Mouse (Mus musculus): ENCODE measurements around the gene Rasgrp2. TPM values are rescaled to one million over a fixed set of nuclear protein-coding genes. Genes with fewer than 3 reads are reported as not detected.

Rasgrp2 gene
- polyA plus RNA-seq, 1 experiment, result 0.71 TPM

DNA sequence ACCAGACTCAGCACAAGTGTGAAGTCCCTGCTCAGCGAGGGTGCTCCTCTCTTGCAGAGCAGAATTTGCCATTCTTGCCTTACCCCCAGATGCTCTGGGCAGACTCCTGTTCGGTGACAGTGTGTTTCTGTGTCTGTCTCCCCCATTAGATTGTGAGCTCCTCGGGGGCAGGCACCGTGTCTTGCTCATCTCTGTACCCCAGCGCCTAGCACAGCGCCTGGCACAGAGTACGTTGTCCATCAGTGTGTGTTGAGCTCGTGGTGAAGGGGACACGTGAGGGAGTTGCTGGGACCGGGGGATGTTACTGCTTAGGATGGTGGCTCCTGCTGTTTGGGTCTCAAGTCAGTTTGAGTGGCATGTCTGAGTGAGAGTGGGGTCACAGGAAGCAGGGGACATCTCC, 4.7 kb downstream of the Rasgrp2 start:
- no peak overlapping the region for H3ac ChIP-seq (ENCODE audit: control insufficient read depth, insufficient read length, low read depth)
- H3K79me2 ChIP-seq (ENCODE audit: control insufficient read depth, insufficient read depth), result no peaks in the 10 kb centered on the region
- peaks cover 63% of the 10 kb centered on the region for H3K27me3 ChIP-seq (ENCODE audit: control insufficient read depth, insufficient read depth, insufficient read length)
- no peak overlapping the region for H3K4me3 ChIP-seq (ENCODE audit: insufficient read depth, poor library complexity, severe bottlenecking)
- no peaks in the 10 kb centered on the region for H3K36me3 ChIP-seq (ENCODE audit: control insufficient read depth, insufficient read depth)
- no peaks in the 10 kb centered on the region for H3K79me3 ChIP-seq (ENCODE audit: low read depth)
- TF ChIP-seq CEBPB (IDR thresholded peaks at IDR 0.05; ENCODE audit: low read depth) (no peak), MAX (IDR thresholded peaks at IDR 0.05) (no peak), CTCF (IDR thresholded peaks at IDR 0.05; ENCODE audit: control insufficient read depth, insufficient read depth, insufficient read length) (no peak), MYOG (IDR thresholded peaks at IDR 0.05; ENCODE audit: control insufficient read depth, extremely low read depth, insufficient read length) (no peak), MYOD1 (IDR thresholded peaks at IDR 0.05; ENCODE audit: control insufficient read depth, insufficient read length, low read depth) (no peak), FOSL1 (IDR thresholded peaks at IDR 0.05; ENCODE audit: insufficient read depth, low read length, poor library complexity, severe bottlenecking) (no peak), USF1 (IDR thresholded peaks at IDR 0.05; ENCODE audit: low read depth) (no peak)

- Histone ChIP-seq H3K27me3 (ENCODE audit: control insufficient read depth, insufficient read depth, insufficient read length) (peaks cover 58% of the 10 kb centered on the region), H3K79me2 (ENCODE audit: control insufficient read depth, insufficient read depth) (no peaks in the 10 kb centered on the region), H3ac (ENCODE audit: control insufficient read depth, insufficient read length, low read depth) (no peak overlapping the region), H3K4me3 (ENCODE audit: insufficient read depth, poor library complexity, severe bottlenecking) (no peak overlapping the region), H3K36me3 (ENCODE audit: control insufficient read depth, insufficient read depth) (no peaks in the 10 kb centered on the region), H3K79me3 (ENCODE audit: low read depth) (no peaks in the 10 kb centered on the region)
- TF ChIP-seq MYOG (IDR thresholded peaks at IDR 0.05; ENCODE audit: control insufficient read depth, extremely low read depth, insufficient read length) (no peak), USF1 (IDR thresholded peaks at IDR 0.05; ENCODE audit: low read depth) (peak; percentile 55), CTCF (IDR thresholded peaks at IDR 0.05; ENCODE audit: control insufficient read depth, insufficient read depth, insufficient read length) (no peak)
Observed at GRCm38 (mm10) chr19:6405433-6405832, 6.3 kb downstream of the Rasgrp2 start.

DNA sequence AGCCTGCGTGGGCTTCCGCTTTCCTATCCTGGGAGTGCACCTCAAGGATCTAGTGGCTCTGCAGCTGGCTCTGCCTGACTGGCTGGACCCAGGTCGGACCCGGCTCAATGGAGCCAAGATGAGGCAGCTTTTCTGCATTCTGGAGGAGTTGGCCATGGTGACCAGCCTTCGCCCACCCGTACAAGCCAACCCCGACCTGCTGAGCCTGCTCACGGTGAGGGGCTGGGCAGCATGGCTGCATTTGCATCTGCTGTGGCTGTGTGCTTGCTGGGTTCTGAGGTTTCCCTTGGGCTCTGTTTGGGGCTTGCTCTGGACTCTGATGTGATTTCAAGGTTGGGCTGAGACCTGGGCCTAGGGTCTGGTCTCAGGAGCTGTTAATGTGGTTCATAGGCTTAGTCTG, 8.0 kb downstream of the Rasgrp2 start:
- no peaks in the 10 kb centered on the region for H3K79me3 ChIP-seq (ENCODE audit: low read depth)
- H3K4me3 ChIP-seq (ENCODE audit: insufficient read depth, poor library complexity, severe bottlenecking), result no peak overlapping the region
- H3K36me3 ChIP-seq (ENCODE audit: control insufficient read depth, insufficient read depth), result no peaks in the 10 kb centered on the region
- peaks cover 53% of the 10 kb centered on the region for H3K27me3 ChIP-seq (ENCODE audit: control insufficient read depth, insufficient read depth, insufficient read length)
- H3ac ChIP-seq (ENCODE audit: control insufficient read depth, insufficient read length, low read depth), result no peak overlapping the region
- H3K79me2 ChIP-seq (ENCODE audit: control insufficient read depth, insufficient read depth), result no peaks in the 10 kb centered on the region
- TF ChIP-seq MYOD1 (IDR thresholded peaks at IDR 0.05; ENCODE audit: control insufficient read depth, insufficient read length, low read depth) (no peak), CEBPB (IDR thresholded peaks at IDR 0.05; ENCODE audit: low read depth) (no peak)

- Histone ChIP-seq H3ac (ENCODE audit: control insufficient read depth, insufficient read length, low read depth) (no peak overlapping the region), H3K27me3 (ENCODE audit: control insufficient read depth, insufficient read depth, insufficient read length) (peaks cover 54% of the 10 kb centered on the region), H3K36me3 (ENCODE audit: control insufficient read depth, insufficient read depth) (no peaks in the 10 kb centered on the region), H3K4me3 (ENCODE audit: insufficient read depth, poor library complexity, severe bottlenecking) (no peak overlapping the region), H3K79me3 (ENCODE audit: low read depth) (no peaks in the 10 kb centered on the region), H3K79me2 (ENCODE audit: control insufficient read depth, insufficient read depth) (no peaks in the 10 kb centered on the region)
- TF ChIP-seq MYOG (IDR thresholded peaks at IDR 0.05; ENCODE audit: control insufficient read depth, extremely low read depth, insufficient read length) (no peak), CTCF (IDR thresholded peaks at IDR 0.05; ENCODE audit: control insufficient read depth, insufficient read depth, insufficient read length) (no peak), FOSL1 (IDR thresholded peaks at IDR 0.05; ENCODE audit: insufficient read depth, low read length, poor library complexity, severe bottlenecking) (no peak), USF1 (IDR thresholded peaks at IDR 0.05; ENCODE audit: low read depth) (no peak), MYOD1 (IDR thresholded peaks at IDR 0.05; ENCODE audit: control insufficient read depth, insufficient read length, low read depth) (no peak), CEBPB (IDR thresholded peaks at IDR 0.05; ENCODE audit: low read depth) (no peak), MAX (IDR thresholded peaks at IDR 0.05) (no peak)
Observed at GRCm38 (mm10) chr19:6407816-6408510, 8.8 kb downstream of the Rasgrp2 start.

- Histone ChIP-seq H3K79me3 (ENCODE audit: low read depth) (no peaks in the 10 kb centered on the region), H3K4me3 (ENCODE audit: insufficient read depth, poor library complexity, severe bottlenecking) (no peak overlapping the region), H3K36me3 (ENCODE audit: control insufficient read depth, insufficient read depth) (no peaks in the 10 kb centered on the region), H3K27me3 (ENCODE audit: control insufficient read depth, insufficient read depth, insufficient read length) (peaks cover 62% of the 10 kb centered on the region), H3K79me2 (ENCODE audit: control insufficient read depth, insufficient read depth) (no peaks in the 10 kb centered on the region), H3ac (ENCODE audit: control insufficient read depth, insufficient read length, low read depth) (no peak overlapping the region)
- TF ChIP-seq MYOD1 (IDR thresholded peaks at IDR 0.05; ENCODE audit: control insufficient read depth, insufficient read length, low read depth), result no peak
- no peak for TF ChIP-seq MAX (IDR thresholded peaks at IDR 0.05)
Observed at GRCm38 (mm10) chr19:6408749-6409148, 9.6 kb downstream of the Rasgrp2 start.

DNA sequence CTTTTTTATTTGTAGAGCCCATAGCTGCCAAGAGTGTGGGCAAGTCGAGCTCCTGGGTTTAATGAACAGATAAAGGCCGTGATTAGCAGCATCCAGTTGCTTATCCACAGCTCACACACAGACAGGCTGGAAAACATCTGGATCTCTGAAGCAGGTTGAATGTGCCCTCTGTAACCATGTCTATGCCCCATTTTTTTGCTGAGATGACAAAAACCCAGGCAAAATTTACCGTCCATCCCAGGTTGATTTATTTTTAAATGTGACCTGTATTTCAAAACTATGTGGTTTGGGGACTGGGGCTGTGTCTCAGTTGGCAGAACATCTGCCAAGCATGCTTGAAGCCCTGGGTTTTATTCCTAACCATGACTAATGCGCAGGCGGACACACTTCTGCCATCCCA, 10.0 kb downstream of the Rasgrp2 start:
- TF ChIP-seq MYOD1 (IDR thresholded peaks at IDR 0.05; ENCODE audit: control insufficient read depth, insufficient read length, low read depth) (no peak), CTCF (IDR thresholded peaks at IDR 0.05; ENCODE audit: control insufficient read depth, insufficient read depth, insufficient read length) (no peak), USF1 (IDR thresholded peaks at IDR 0.05; ENCODE audit: low read depth) (no peak), FOSL1 (IDR thresholded peaks at IDR 0.05; ENCODE audit: insufficient read depth, low read length, poor library complexity, severe bottlenecking) (no peak), CEBPB (IDR thresholded peaks at IDR 0.05; ENCODE audit: low read depth) (no peak), MYOG (IDR thresholded peaks at IDR 0.05; ENCODE audit: control insufficient read depth, extremely low read depth, insufficient read length) (no peak), MAX (IDR thresholded peaks at IDR 0.05) (no peak)
- Histone ChIP-seq H3K79me3 (ENCODE audit: low read depth) (no peaks in the 10 kb centered on the region), H3K79me2 (ENCODE audit: control insufficient read depth, insufficient read depth) (no peaks in the 10 kb centered on the region), H3K36me3 (ENCODE audit: control insufficient read depth, insufficient read depth) (no peaks in the 10 kb centered on the region), H3K4me3 (ENCODE audit: insufficient read depth, poor library complexity, severe bottlenecking) (no peak overlapping the region), H3K27me3 (ENCODE audit: control insufficient read depth, insufficient read depth, insufficient read length) (peaks cover 66% of the 10 kb centered on the region), H3ac (ENCODE audit: control insufficient read depth, insufficient read length, low read depth) (no peak overlapping the region)

Measured in C2C12 (cell line).